8 mouse cellular contexts compared by ENCODE assay signal in genomic region chr1:177702481-177703146, GRCm38 (mm10). TPM values are rescaled to one million over a fixed set of nuclear protein-coding genes. Genes with fewer than 3 reads are reported as not detected.
A peak's percentile ranks its signal among the peaks of the same experiment; 100 is the strongest.
DNase-seq lines count a peak whose midpoint lies in the region; ATAC-seq and TF ChIP-seq lines count a peak whose summit lies in the region.

No protein-coding gene starts in this region.

- no peak for TF ChIP-seq EP300 in lung, postnatal 0 days (IDR thresholded peaks at IDR 0.05)

- H3K27me3 ChIP-seq in lung, postnatal 0 days (replicated peaks; ENCODE audit: insufficient read depth, low read length), result no peaks in the 10 kb centered on the region

- no peak overlapping the region; the same call in 1 of the 2 replicates for H3K9ac ChIP-seq in lung, postnatal 0 days (replicated peaks; ENCODE audit: low read depth)

- no peaks in the 10 kb centered on the region for H3K36me3 ChIP-seq in lung, postnatal 0 days (ENCODE audit: insufficient read depth, low read length)

- WGBS in lung, postnatal 0 days, result under 1% methylated on average over 15 of the region's 15 CpGs

- peak; percentile 80 for TF ChIP-seq CTCF in lung, postnatal 0 days (IDR thresholded peaks at IDR 0.05)

- peak; percentile 76 to 85 for ATAC-seq in hematopoietic stem cell, adult 5-6 weeks (replicated peaks in 1 of 2; ENCODE audit: insufficient read depth in 1 of 2, low FRiP score in 2 of 2, low TSS enrichment in 1 of 2, low read depth in 1 of 2, poor library complexity in 2 of 2, severe bottlenecking in 2 of 2)
- ATAC-seq in lung, postnatal 0 days, result peak; percentile 81

- no peaks in the 10 kb centered on the region for H3K9me3 ChIP-seq in lung, postnatal 0 days (ENCODE audit: low read length)

- no peaks in the 10 kb centered on the region for H3K4me1 ChIP-seq in lung, postnatal 0 days (ENCODE audit: insufficient read depth, low read depth, low read length)

- peak; percentile 75 for DNase-seq in MEL-GATA-1-ER (ENCODE audit: extremely low read depth, low read depth)
- peak; percentile 81 for DNase-seq in cerebellum, adult 8-10 months
- DNase-seq in forelimb bud, embryonic 11.5 days (ENCODE audit: low read depth, low spot score), result peak; percentile 85
- peak; percentile 91 for DNase-seq in layer of hippocampus, postnatal 10 days (ENCODE audit: low spot score in 2 of 2)
- DNase-seq in lung, postnatal 0 days (ENCODE audit: low spot score), result peak; percentile 77
- DNase-seq in ovary, postnatal 10 days (ENCODE audit: low spot score), result peak; percentile 43
- DNase-seq in thymus, postnatal 0 days (ENCODE audit: low spot score), result peak; percentile 82

- H3K4me3 ChIP-seq in lung, postnatal 0 days (ENCODE audit: low read depth, low read length), result peak overlapping the region; percentile 41

- peak overlapping the region; percentile 86 for H3K4me2 ChIP-seq in lung, postnatal 0 days (replicated peaks; ENCODE audit: low read depth, low read length)

- no peak overlapping the region for H3K27ac ChIP-seq in lung, postnatal 0 days (ENCODE audit: low read length)

RNA-seq across cellular contexts. Expression of gene 1700016C15Rik, which starts 27.0 kb away (rescaled TPM):
- not detected in 2 replicates for total RNA-seq in hematopoietic stem cell, adult 5-6 weeks (2017)
- not detected for total RNA-seq in layer of hippocampus, postnatal 10 days (2021)
- 0.94 and 1.8 TPM in 2 replicates for polyA plus RNA-seq in lung, postnatal 0 days (2015; fragmentation: Nextera tagmentation; extraction: Ambion mirVana)
- 0.28 and 0.49 TPM in 2 replicates for polyA plus RNA-seq in thymus, postnatal 0 days (2015; fragmentation: Nextera tagmentation; extraction: Ambion mirVana)
